In the genomic region with DNA sequence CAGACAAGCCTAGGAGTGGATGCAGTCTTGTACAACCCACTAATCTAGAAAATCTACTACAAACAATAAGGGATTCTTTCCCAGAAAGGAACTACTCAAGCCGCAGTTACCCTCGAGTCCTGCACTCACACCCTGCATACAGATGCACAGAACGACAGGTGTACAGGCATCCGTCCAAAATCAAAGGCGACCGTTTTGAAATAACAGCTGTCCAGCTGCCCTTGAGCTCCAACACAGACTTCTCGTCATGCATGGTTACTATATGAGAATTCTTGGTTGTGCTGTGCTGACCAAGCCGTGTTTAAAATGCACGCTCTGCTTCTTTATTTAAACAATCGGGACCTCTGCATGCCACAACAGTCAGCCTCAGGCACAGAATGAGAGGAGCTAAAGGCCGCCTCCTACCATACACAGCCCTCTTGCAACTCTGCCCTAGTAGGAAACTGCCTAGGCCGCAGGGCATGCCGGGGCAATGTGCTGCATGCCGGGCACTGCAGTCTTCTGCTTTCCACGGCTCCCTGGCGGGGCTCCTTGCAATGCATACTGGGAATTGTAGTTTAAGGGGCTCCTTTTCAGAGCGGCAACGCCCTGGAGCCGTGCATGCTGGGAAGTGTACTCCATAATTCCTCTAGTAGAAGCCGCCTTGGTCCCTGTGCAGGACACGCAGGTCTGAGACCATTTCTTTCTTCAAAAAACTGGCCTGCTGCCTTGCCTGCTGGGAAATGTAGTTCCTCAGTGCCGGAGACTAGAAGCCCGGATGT, we compare ENCODE assay signal across 8 mouse cellular contexts.
DNase-seq lines count a peak whose midpoint lies in the region; ATAC-seq and TF ChIP-seq lines count a peak whose summit lies in the region.

No protein-coding gene starts in this region.

- no peaks in the 10 kb centered on the region for H3K27me3 ChIP-seq in hindbrain, embryonic 10.5 days (ENCODE audit: insufficient read depth, poor library complexity, severe bottlenecking)
- no peaks in the 10 kb centered on the region for H3K27me3 ChIP-seq in lung, embryonic 15.5 days

- TF ChIP-seq POLR2A in olfactory bulb, adult 2 months (IDR thresholded peaks at IDR 0.05; ENCODE audit: insufficient read depth, low read depth, low read length): peak; percentile 88; the same call in 1 of the 2 replicates

- H3K4me3 ChIP-seq in hindbrain, embryonic 10.5 days: peak overlapping the region; percentile 47
- H3K4me3 ChIP-seq in lung, embryonic 15.5 days: peak overlapping the region; percentile 39
- H3K4me3 ChIP-seq in olfactory bulb, adult 2 months (ENCODE audit: insufficient read depth, low read depth, low read length): peak overlapping the region; percentile 29

- DNase-seq in MN1 (ENCODE audit: low spot score): peak; percentile 99
- DNase-seq in cerebellum, adult 8-10 months: peak; percentile 97
- DNase-seq in frontal cortex, adult 2 months (ENCODE audit: extremely low spot score in 1 of 2, low spot score in 1 of 2): peak; percentile 99
- DNase-seq in hindbrain, embryonic 10.5 days (ENCODE audit: low spot score): peak; percentile 96
- DNase-seq in layer of hippocampus, adult 9-10 months (ENCODE audit: low spot score): peak; percentile 97
- peak; percentile 70 to 72 for DNase-seq in thymus, adult 18-20 months

- peaks cover 11% of the 10 kb centered on the region for H3K4me1 ChIP-seq in hindbrain, embryonic 10.5 days (replicated peaks)
- H3K4me1 ChIP-seq in lung, embryonic 15.5 days: peaks cover 6% of the 10 kb centered on the region; the same call in 1 of the 2 replicates
- peaks cover 6% of the 10 kb centered on the region; the same call in 1 of the 2 replicates for H3K4me1 ChIP-seq in olfactory bulb, adult 2 months (ENCODE audit: control insufficient read depth, insufficient read depth, low read length)

- peak overlapping the region; percentile 32 for H3K9ac ChIP-seq in lung, embryonic 15.5 days

- 18% methylated on average over 23 of the region's 23 CpGs for WGBS in hindbrain, embryonic 10.5 days
- 6% methylated on average over 23 of the region's 23 CpGs for WGBS in lung, embryonic 15.5 days
- WGBS in olfactory bulb, adult 2 months: 3% methylated on average over 23 of the region's 23 CpGs

- peak overlapping the region; percentile 63 for H3K4me2 ChIP-seq in lung, embryonic 15.5 days

- no peak for TF ChIP-seq CTCF in olfactory bulb, adult 2 months (IDR thresholded peaks at IDR 0.05; ENCODE audit: insufficient read depth, low read depth, low read length)

- ATAC-seq in lung, embryonic 15.5 days (ENCODE audit: borderline replicate concordance, extremely low read depth, low FRiP score, low TSS enrichment): peak; percentile 99

- H3K27ac ChIP-seq in hindbrain, embryonic 10.5 days: peak overlapping the region; percentile 87
- H3K27ac ChIP-seq in lung, embryonic 15.5 days: peak overlapping the region; percentile 51
- peak overlapping the region; percentile 91 for H3K27ac ChIP-seq in olfactory bulb, adult 2 months (ENCODE audit: insufficient read depth, low read depth, low read length)

- no peaks in the 10 kb centered on the region for H3K9me3 ChIP-seq in hindbrain, embryonic 10.5 days
- no peaks in the 10 kb centered on the region for H3K9me3 ChIP-seq in lung, embryonic 15.5 days

- H3K36me3 ChIP-seq in hindbrain, embryonic 10.5 days: no peaks in the 10 kb centered on the region
- no peaks in the 10 kb centered on the region for H3K36me3 ChIP-seq in lung, embryonic 15.5 days

Comparison
In these comparisons a context has a peak if more than half of its experiments do, and no peak if none do; other contexts are left out.
1. Peak in every context shown above with its lines: DNase-seq, ATAC-seq, H3K4me3 ChIP-seq and H3K27ac ChIP-seq.